Mouse (Mus musculus): Measurements from ENCODE around the gene Arid3a.

DNA sequence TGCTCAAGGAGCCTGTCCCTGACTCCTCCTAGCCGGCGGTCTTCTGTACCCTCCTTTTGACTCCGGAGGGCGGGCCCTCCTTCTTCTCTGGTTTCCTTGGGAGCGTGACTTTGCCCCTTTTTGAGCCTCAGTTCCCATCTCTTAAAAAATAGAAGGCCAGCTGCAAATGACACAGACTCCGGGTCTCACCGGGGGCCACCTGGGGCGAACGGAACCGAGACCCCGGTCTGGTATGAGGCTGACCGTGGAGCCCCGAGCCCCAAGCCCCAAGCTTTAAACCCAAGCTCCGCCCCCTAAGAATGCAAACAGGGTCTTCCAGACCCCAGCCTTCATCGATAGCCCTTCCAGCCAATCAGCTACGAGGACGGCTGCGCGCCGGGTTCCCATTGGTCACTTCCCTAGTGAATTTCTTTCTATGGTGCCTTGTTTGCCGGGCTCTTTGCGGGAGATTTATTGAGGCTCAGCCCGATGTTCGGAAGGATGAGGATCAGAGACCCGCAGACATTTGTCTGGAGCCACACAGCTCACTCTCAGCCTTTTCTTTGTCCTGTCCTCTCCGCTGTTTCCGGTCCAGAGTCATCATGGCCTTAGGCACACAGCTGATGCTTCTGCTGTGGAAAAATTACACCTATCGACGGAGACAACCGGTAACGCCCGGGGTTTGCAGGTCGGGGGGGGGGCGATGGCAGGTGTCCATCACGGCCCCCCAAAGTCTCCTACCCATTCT lies 70.4 kb downstream of the Arid3a start:
- TF ChIP-seq EP300 (IDR thresholded peaks at IDR 0.05; ENCODE audit: low read depth) (no peak), CTCF (IDR thresholded peaks at IDR 0.05; ENCODE audit: low read depth) (no peak)
